Mouse (Mus musculus): Measurements from ENCODE around the gene Olfr845.

The Olfr845 gene

DNA sequence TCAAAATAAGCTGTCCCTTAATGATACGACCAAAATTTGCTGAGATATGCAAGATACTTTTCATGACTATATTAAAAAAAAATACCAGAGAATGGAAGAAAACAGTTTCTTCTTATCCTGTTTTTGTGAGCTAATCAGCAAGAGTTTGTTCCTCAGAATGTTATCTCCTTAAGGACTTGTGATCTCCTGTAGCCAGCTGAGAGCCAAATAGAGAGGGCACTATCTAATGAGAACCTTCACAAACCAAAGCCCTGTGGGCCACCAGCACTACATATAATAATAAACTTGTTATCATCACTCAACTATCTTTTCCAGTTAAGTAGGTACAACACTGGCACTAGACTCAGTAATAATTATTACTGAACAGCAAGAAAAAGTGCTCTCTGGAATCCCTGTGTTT is at the start of gene Olfr845:
Gene Olfr845 (plus strand): TSS at position 301 of the 400 bp plus-strand sequence.
- no peak for DNase-seq (ENCODE audit: low spot score in 2 of 2)

DNA sequence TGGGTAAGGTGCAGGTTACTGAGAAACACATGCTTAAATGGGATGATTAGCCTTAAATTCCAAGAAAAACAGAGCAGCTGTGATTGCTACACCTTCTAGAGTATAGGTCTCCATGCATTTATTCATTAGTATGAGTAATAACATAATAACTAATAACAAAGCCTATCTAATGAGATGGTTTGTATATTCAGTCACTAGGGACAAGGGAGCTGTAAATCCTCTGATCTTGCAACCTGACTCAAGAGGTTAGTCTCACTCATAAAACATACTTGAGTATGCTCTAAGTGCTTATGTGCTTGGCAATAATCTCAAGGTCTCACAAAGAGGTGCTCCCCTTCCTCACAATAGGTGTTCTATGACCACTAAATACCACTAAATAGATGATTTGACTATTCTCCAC is 20.2 kb upstream of the Olfr845 start, which contains the start of gene Olfr844:
Gene Olfr844 (plus strand): TSS at position 301 of the 400 bp plus-strand sequence.
- no peak for DNase-seq (ENCODE audit: low spot score in 2 of 2)

DNA sequence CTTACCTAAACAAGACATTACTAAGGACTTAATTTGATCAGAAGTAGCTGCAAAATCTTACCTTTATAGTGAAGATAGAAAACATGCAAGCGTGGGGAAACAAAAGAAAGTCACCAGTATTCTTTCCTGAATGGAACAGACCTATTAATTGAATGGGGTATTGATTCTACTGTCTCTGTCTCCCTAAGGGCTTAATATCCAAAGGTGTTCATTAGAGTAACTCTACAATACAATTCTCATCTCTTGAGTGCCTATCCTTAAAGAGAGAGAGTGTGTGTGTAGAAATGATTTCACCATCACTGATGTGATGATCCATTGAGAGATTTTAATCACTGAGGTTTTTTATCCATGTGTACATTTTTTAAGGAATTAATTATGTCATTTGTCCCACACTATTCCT is 27.6 kb downstream of the Olfr845 start, which contains the start of gene Olfr846:
Gene Olfr846 (minus strand): TSS at position 101 of the 400 bp plus-strand sequence.
- DNase-seq (ENCODE audit: low spot score in 2 of 2), result no peak

DNA sequence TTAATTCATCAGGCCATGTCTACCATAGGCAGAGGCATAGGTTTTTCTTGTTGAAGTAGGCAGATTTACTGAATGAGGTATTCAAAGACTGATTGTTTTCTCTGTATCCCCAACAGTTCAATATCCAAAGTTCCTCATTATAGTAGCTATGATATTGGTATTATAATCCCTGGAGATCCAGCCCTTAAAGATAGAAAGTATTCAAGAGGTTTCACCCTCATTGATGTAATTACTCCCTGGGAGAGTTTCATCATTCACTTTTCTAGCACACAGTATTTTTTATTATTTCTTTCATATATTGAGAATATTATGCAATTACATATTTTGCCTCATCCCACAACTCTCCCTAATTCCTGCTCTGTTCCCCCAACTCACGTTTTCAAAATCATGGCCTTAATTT is 42.3 kb downstream of the Olfr845 start, which contains the start of gene Olfr847:
Gene Olfr847 (minus strand): TSS at position 101 of the 400 bp plus-strand sequence.
- no peak for DNase-seq (ENCODE audit: low spot score in 2 of 2)
